Mouse (Mus musculus) forebrain, postnatal 0 days (tissue): ENCODE results near the gene Arfgef3. TPM values are rescaled to one million over a fixed set of nuclear protein-coding genes. Genes with fewer than 3 reads are reported as not detected.
A peak's percentile ranks its signal among the peaks of the same experiment; 100 is the strongest.
"Not testable (repeated sequence)": the region's sequence is repeated elsewhere in the genome, so short reads cannot be mapped to it uniquely, and the experiment has no call there.

Experiments
- ATAC-seq: fragments of 200-750 bp; cut with Nextera tagmentation; 2 replicates; pipeline ENCODE4 v1.8.0; 2017; ENCODE audit warnings: mild to moderate bottlenecking, moderate library complexity
- DNase-seq: peaks from one replicate; pipeline ENCODE4 v3.0.0-alpha.2; 2015
- H3K27ac ChIP-seq: fragments of 300-500 bp; sonication (generic); 2 replicates; pipeline ENCODE4 v1.5.1; 2014; ENCODE audit warnings: low read depth, mild to moderate bottlenecking, antibody characterized with exemption, low read length, moderate library complexity, mixed read lengths
- H3K27me3 ChIP-seq: fragments of 300-500 bp; sonication (generic); 2 replicates; pipeline ENCODE4 v1.6.1; 2014; ENCODE audit warnings: mild to moderate bottlenecking, low read length, mixed read lengths; ENCODE audit not compliant: insufficient read depth
- H3K36me3 ChIP-seq: fragments of 300-500 bp; sonication (generic); 2 replicates; pipeline ENCODE4 v1.6.1; 2014; ENCODE audit warnings: mild to moderate bottlenecking, moderate library complexity; ENCODE audit not compliant: insufficient read depth
- H3K4me1 ChIP-seq: fragments of 300-500 bp; sonication (generic); 2 replicates; pipeline ENCODE4 v1.6.1; 2014; ENCODE audit warnings: antibody characterized with exemption; ENCODE audit not compliant: insufficient read depth
- H3K4me2 ChIP-seq: fragments of 300-500 bp; sonication (generic); 2 replicates; pipeline ENCODE4 v1.6.1; 2014; ENCODE audit warnings: low read depth, mild to moderate bottlenecking, moderate library complexity
- H3K4me3 ChIP-seq: fragments of 300-500 bp; sonication (generic); 2 replicates; pipeline ENCODE4 v1.5.1; 2014; ENCODE audit warnings: low read depth, low read length, mixed read lengths
- H3K9ac ChIP-seq: fragments of 300-500 bp; sonication (generic); 2 replicates; pipeline ENCODE4 v1.6.1; 2014; ENCODE audit warnings: mild to moderate bottlenecking
- H3K9me3 ChIP-seq: fragments of 300-500 bp; sonication (generic); 2 replicates; pipeline ENCODE4 v1.6.1; 2016; ENCODE audit warnings: low read length
- CTCF ChIP-seq: sonication (generic); IDR thresholded peaks from 2 replicates; pipeline ENCODE4 v1.5.1; 2016; ENCODE audit warnings: antibody characterized with exemption, control low read depth, low read depth
- WGBS: fragments of 180-500 bp; shearing (Covaris S2); extraction: QIAGEN DNeasy Blood & Tissue Kit; methylation state at CpG from one replicate; pipeline ENCODE4 v1.1.7; 2014; 5-methylcytosine and 5-hydroxymethylcytosine counted together
- polyA plus RNA-seq: library from polyadenylated mRNA; unstranded; fragments of >200 nt; fragmentation: Nextera tagmentation; extraction: Ambion mirVana; gene quantifications from 2 replicates; pipeline ENCODE4 v1.2.1, GENCODE M21; 2015
- total RNA-seq: library from RNA; depleted of rRNA; stranded (reverse); fragments of >200 nt; gene quantifications from 2 replicates; pipeline ENCODE4 v1.2.3, GENCODE M21; 2014

Arfgef3 gene
- total and polyA plus RNA-seq, 2 experiments from 2014 or later, result 4.8 to 34.8 TPM

- WGBS, result 94% methylated on average over 6 of the region's 6 CpGs
- Histone ChIP-seq H3K36me3 (peaks cover 36% of the 10 kb centered on the region), H3K27ac (no peak overlapping the region), H3K9me3 (no peaks in the 10 kb centered on the region), H3K9ac (no peak overlapping the region), H3K4me2 (no peak overlapping the region), H3K27me3 (no peaks in the 10 kb centered on the region), H3K4me1 (no peaks in the 10 kb centered on the region), H3K4me3 (no peak overlapping the region)
- no peak for ATAC-seq
- TF ChIP-seq CTCF, result no peak
- DNase-seq, result no peak
Observed at GRCm38 (mm10) chr10:18597601-18598000, 146.1 kb downstream of the Arfgef3 start.

- peaks cover 38% of the 10 kb centered on the region for H3K36me3 ChIP-seq
- no peak overlapping the region for H3K4me3 ChIP-seq
- H3K4me1 ChIP-seq, result no peaks in the 10 kb centered on the region
- H3K9me3 ChIP-seq, result no peaks in the 10 kb centered on the region
- no peaks in the 10 kb centered on the region for H3K27me3 ChIP-seq
- TF ChIP-seq CTCF, result no peak
- DNase-seq (no peak), ATAC-seq (no peak)
- no peak overlapping the region for H3K4me2 ChIP-seq
- H3K9ac ChIP-seq, result no peak overlapping the region
- no peak overlapping the region for H3K27ac ChIP-seq
- 91% methylated on average over 5 of the region's 5 CpGs for WGBS
Observed at GRCm38 (mm10) chr10:18589455-18589854, 154.3 kb downstream of the Arfgef3 start.

- H3K36me3 ChIP-seq, result peaks cover 11% of the 10 kb centered on the region; the same call in 1 of the 2 replicates
- TF ChIP-seq CTCF, result no peak
- no peak overlapping the region for H3K27ac ChIP-seq
- no peaks in the 10 kb centered on the region for H3K9me3 ChIP-seq
- ATAC-seq (no peak), DNase-seq (no peak)
- no peaks in the 10 kb centered on the region for H3K27me3 ChIP-seq
- H3K4me3 ChIP-seq, result no peak overlapping the region
- no peak overlapping the region for H3K4me2 ChIP-seq
- no peaks in the 10 kb centered on the region for H3K4me1 ChIP-seq
- 4% methylated on average over 7 of the region's 7 CpGs for WGBS
- H3K9ac ChIP-seq, result no peak overlapping the region
Observed at GRCm38 (mm10) chr10:18584188-18584587, 159.6 kb downstream of the Arfgef3 start.

GRCm38 (mm10) chr10:18572581-18572980 lies 171.2 kb downstream of the Arfgef3 start:
- no peak for DNase-seq
- no peak; the same call in 1 of the 2 replicates for TF ChIP-seq CTCF

GRCm38 (mm10) chr10:18562940-18563339 lies 180.8 kb downstream of the Arfgef3 start:
- WGBS, result 6% methylated on average over 4 of the region's 4 CpGs
- H3K4me3 ChIP-seq, result no peak overlapping the region
- H3K9ac ChIP-seq, result no peak overlapping the region
- H3K9me3 ChIP-seq, result no peaks in the 10 kb centered on the region
- H3K27me3 ChIP-seq, result no peaks in the 10 kb centered on the region
- H3K36me3 ChIP-seq, result no peaks in the 10 kb centered on the region
- no peak overlapping the region for H3K4me2 ChIP-seq
- no peaks in the 10 kb centered on the region for H3K4me1 ChIP-seq
- H3K27ac ChIP-seq, result no peak overlapping the region
- peak; percentile 66 for ATAC-seq
- DNase-seq, result peak; percentile 54
- TF ChIP-seq CTCF, result peak; percentile 73

More at GRCm38 (mm10) chr10:18572581-18572980, 171.2 kb downstream of the Arfgef3 start:
- no peaks in the 10 kb centered on the region for H3K4me1 ChIP-seq
- no peak overlapping the region for H3K9ac ChIP-seq
- no peak overlapping the region for H3K4me2 ChIP-seq
- no peaks in the 10 kb centered on the region for H3K27me3 ChIP-seq
- H3K9me3 ChIP-seq, result no peaks in the 10 kb centered on the region
- H3K27ac ChIP-seq, result no peak overlapping the region
- ATAC-seq, result no peak
- no peaks in the 10 kb centered on the region for H3K36me3 ChIP-seq
- no peak overlapping the region for H3K4me3 ChIP-seq
- WGBS, result 59% methylated on average over 2 of the region's 2 CpGs

- Histone ChIP-seq H3K4me1 (no peaks in the 10 kb centered on the region), H3K4me2 (no peak overlapping the region), H3K9ac (no peak overlapping the region), H3K27me3 (no peaks in the 10 kb centered on the region), H3K4me3 (no peak overlapping the region), H3K27ac (no peak overlapping the region), H3K36me3 (no peaks in the 10 kb centered on the region), H3K9me3 (no peaks in the 10 kb centered on the region)
- WGBS, result 45% methylated on average over 5 of the region's 5 CpGs
- ATAC-seq (no peak), DNase-seq (no peak)
- no peak for TF ChIP-seq CTCF
Observed at GRCm38 (mm10) chr10:18561445-18561844, 182.3 kb downstream of the Arfgef3 start.

- not testable (repeated sequence) for H3K27me3 ChIP-seq, ATAC-seq, H3K9me3 ChIP-seq, H3K4me3 ChIP-seq, H3K4me2 ChIP-seq, H3K36me3 ChIP-seq, H3K27ac ChIP-seq, H3K9ac ChIP-seq, H3K4me1 ChIP-seq, DNase-seq
- WGBS, result 87% methylated on average over 9 of the region's 9 CpGs
Observed at GRCm38 (mm10) chr10:18559076-18559475, 184.7 kb downstream of the Arfgef3 start.
